Mouse (Mus musculus) heart, adult 10 weeks (tissue): ENCODE measurements around the gene Srsf12. TPM values are rescaled to one million over a fixed set of nuclear protein-coding genes. Genes with fewer than 3 reads are reported as not detected.

Experiments
- polyA plus RNA-seq: library from polyadenylated mRNA; stranded (reverse); fragments of 350-450 nt; fragmentation: Illumina TruSeq; extraction: RNeasy Lipid Tissue Mini Kit (QIAGEN cat#74804); gene quantifications from one replicate; pipeline ENCODE4 v1.2.3, GENCODE M21; 2014; ENCODE audit warnings: low read depth, low replicate concordance

The Srsf12 gene
- polyA plus RNA-seq = not detected

DNA sequence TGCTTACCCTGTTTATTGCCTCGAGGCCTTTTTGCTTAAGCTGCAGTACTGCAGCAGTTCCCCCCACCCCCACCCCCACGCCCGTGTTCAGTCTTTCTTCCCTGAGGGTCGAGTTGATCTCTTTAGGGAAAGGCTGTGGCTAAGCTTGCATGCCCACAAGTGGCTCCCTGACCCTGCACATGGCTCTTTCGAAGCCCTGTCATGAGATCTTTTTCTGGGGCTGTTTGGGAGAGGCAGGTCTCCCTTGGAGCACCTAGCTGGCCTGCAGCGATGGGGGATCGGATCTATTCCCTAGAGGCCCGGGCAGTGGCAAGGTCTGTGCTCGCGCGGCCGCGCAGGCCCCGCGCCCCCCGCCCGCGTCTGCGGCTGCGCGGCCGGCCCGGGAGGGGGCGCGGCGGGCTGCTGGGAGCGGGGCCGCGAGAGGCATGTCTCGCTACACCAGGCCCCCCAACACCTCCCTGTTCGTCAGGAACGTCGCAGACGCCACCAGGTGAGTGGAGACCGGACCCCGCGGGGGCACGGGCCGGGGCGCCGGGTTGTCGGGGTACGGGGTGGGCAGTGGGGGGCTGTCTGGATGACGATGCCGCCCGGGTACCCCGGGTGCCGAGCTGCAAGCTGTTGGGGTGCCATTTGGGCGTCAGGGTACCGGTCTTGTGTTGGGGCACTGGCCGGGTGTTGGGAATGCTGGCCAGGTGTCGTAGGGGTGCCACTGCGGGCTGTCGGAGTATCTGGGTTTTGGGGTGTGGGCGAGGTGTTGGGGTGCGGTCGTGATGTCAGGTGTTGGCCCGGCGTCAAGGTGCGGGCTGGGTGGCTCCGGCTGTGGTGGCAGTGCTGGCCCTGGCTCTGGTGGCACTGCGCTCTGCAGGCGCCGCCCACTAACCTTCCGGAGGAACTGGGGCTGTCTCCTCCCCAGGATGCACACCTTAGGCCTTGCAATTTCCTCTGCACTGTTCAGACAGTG, at the start of gene Srsf12:
Gene Srsf12 (plus strand): TSS at position 111 of the 961 bp plus-strand sequence.

DNA sequence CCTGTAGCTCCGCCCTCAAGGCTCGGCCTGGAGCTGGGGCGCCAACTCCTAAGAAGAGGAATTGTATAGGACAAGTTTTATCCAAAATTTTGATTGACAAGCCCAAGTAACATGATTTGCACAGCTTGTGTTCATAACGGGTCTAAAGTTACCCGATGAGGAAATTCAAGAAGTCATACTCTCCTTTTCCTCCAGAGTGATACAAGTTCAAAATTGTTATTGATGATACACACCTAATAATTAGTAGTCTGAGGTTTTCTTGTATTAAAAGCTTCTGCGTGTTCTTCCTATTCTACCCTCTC, 19.1 kb upstream of the Srsf12 start, which contains the start of gene Pm20d2:
Gene Pm20d2 (minus strand): TSS at position 3 of the 302 bp plus-strand sequence.

Other genes with a start within 250 kb of the Srsf12 start
- 68.3 TPM for gene Rragd, start 226.0 kb upstream of the Srsf12 start, polyA plus RNA-seq
- gene Ube2j1, start 177.6 kb upstream of the Srsf12 start, polyA plus RNA-seq = 24.7 TPM
- 2.9 TPM for gene Gabrr2, start 146.0 kb upstream of the Srsf12 start, polyA plus RNA-seq
- gene Gabrr1, start 76.5 kb upstream of the Srsf12 start, polyA plus RNA-seq = not detected
- 30.3 TPM for gene Pm20d2, start 19.3 kb upstream of the Srsf12 start, polyA plus RNA-seq
- gene Pnrc1, start 81.2 kb downstream of the Srsf12 start, polyA plus RNA-seq = 96.1 TPM
- 9.0 TPM for gene Rngtt, start 101.3 kb downstream of the Srsf12 start, polyA plus RNA-seq